Mouse (Mus musculus) kidney, adult 11 months (tissue): ENCODE measurements around the gene Eef1akmt4.

ENCODE experiments used
- DNase-seq: peaks from one replicate; pipeline ENCODE4 v3.0.0; 2022

Gene Eef1akmt4

DNA sequence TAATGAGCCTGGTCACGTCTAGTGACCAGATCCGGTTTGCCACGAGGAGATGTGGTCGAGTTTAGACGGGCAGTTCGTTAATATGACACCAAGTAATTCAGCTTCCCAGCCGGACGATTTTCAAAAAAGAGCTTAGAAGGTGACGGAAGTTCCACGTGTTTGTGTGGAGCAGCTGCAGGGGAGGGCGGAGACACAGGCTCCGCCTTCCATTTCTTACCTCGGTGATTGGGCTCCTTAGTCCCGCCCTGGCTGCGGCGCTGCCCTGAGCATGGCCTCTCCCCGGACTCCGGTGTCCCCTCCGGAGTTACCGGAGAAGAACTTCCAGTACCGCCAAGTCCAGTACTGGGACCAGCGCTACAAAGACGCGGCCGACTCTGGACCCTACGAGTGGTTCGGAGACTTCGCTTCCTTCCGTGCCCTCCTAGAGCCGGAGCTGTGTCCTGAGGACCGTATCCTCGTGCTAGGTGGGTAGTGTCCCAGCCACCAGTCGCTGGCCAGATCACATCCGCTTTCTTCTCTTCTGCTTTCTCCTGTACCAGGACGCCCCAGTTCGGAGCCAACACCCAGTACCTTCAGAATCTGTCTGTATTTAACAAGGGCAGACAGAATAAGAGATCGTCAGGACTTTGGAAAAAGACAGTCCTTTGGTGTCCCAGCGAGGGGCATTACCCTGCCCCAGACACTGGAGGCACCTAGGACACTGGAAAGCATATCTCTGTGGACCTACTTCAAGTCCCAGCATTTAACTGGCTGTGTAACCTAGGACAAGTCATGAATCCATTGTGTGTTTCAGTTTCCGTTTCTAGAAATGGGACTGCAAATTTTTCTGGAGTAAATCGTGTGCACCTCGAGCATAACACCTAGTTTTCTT, at the start of gene Eef1akmt4, which contains the start of the genes Gm49333 and Alg3:
Gene Eef1akmt4 (plus strand): TSS at position 237 of the 871 bp plus-strand sequence.
Gene Gm49333 (plus strand): TSS at position 254 of the 871 bp plus-strand sequence.
Gene Alg3 (minus strand): TSS at position 379 of the 871 bp plus-strand sequence.
- peak; percentile 91 for DNase-seq

DNA sequence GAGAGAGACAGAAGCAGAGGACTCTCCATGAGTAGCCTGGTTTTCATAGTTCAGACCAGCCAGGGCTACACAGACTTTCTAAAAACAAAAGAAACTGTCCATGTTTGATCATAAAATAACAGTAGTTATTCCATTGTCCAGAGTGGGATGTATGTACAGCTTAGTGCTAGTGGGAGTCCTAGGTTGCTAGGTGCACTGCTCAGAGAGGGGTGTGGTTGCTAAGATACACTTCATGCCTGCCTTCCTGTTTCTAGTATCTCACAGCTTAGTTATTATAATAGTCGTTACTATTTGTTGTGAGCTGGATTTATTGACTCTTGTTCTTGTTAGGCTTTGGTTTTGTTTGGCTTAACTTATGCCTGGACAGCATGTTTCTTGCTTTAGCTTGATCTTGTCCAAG, 46.3 kb upstream of the Eef1akmt4 start:
- DNase-seq: no peak

GRCm38 (mm10) chr16:20589366-20589938, 21.9 kb upstream of the Eef1akmt4 start, which contains the start of gene Vwa5b2:
Gene Vwa5b2, plus strand, starts transcription at chr16:20589471.
- no peak for DNase-seq

GRCm38 (mm10) chr16:20589939-20590679, 21.3 kb upstream of the Eef1akmt4 start:
- no peak for DNase-seq

GRCm38 (mm10) chr16:20590680-20591038, 20.7 kb upstream of the Eef1akmt4 start:
- no peak for DNase-seq

- DNase-seq: no peak
Observed at GRCm38 (mm10) chr16:20591076-20591705, 20.2 kb upstream of the Eef1akmt4 start.

- no peak for DNase-seq
Observed at GRCm38 (mm10) chr16:20595060-20595673, 16.2 kb upstream of the Eef1akmt4 start.

GRCm38 (mm10) chr16:20595737-20596136, 15.7 kb upstream of the Eef1akmt4 start:
- no peak for DNase-seq

DNA sequence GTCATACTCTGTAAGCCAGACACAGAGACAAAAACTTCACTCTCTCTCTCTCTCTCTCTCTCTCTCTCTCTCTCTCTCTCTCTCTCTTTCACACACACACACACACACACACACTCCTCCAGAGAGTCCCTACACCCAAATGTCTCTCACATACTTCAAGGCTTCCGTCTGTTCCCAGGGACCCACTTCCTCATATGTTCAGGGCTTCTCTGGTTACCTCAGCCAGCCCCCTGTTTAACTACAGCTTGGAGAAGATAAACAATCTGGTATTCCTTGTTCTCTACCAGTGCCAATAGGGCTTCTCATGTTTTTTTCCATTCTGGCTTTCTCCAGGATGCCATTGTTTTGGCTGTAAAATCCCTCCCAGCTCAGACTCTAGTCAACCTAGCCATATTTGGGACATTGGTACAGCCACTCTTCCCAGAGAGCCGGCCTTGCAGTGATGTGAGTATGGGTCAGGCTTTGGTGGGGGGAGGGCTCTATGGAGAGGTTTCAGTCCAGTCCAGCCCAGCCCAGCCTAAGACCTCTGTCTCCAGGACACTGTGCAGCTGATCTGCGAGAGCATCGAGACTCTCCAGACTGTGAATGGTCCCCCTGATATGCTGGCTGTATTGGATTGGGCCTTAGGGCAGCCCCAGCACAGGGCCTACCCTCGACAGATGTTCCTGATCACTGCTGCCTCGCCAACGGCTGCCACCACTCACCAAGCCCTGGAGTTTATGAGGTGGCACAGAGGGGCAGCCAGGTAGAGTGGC, 14.5 kb upstream of the Eef1akmt4 start:
- no peak for DNase-seq

- no peak for DNase-seq
Observed at GRCm38 (mm10) chr16:20600511-20600910, 10.9 kb upstream of the Eef1akmt4 start.

- DNase-seq: no peak
Observed at GRCm38 (mm10) chr16:20604705-20605104, 6.7 kb upstream of the Eef1akmt4 start.

DNA sequence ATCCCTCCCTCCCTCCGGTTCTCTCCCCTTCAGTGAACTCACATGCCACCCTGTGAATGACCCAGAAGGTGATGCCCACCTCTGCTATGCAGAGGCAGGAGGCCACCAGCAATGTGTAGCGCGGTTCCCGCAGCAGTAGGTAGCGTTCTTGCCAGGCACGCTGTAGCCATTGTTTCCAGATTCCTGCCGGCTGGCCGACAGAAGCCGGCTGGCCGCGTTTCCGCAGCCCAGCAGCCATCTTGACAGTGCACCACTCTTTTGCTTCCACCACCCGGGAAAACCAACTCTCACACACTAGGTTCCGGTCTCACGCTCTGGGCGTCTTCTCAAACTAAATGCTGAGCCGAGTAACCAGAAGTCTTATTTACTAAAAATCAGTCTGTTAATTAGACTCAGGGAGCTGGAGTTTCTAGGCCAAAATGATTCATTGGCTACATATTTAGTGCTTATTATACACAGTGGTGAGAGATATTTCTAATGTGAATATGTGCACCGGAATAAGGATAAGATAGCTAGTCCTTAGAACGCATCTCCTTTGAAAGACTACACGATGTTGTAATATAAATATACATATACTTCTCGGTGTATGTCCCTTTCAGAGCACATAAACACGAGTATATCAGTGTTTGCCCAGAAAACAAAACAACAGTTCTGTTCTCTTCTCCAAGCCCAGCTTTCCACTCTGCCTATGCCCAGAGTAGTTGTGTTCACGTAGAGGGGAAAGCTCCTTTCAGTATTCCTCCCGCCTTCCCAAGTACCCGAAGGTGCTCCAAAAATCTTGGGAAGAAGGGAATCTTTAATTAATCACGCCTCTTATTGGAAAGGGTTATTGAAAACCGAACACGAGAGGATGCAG, 664 bp upstream of the Eef1akmt4 start:
- DNase-seq: peak; percentile 63

DNA sequence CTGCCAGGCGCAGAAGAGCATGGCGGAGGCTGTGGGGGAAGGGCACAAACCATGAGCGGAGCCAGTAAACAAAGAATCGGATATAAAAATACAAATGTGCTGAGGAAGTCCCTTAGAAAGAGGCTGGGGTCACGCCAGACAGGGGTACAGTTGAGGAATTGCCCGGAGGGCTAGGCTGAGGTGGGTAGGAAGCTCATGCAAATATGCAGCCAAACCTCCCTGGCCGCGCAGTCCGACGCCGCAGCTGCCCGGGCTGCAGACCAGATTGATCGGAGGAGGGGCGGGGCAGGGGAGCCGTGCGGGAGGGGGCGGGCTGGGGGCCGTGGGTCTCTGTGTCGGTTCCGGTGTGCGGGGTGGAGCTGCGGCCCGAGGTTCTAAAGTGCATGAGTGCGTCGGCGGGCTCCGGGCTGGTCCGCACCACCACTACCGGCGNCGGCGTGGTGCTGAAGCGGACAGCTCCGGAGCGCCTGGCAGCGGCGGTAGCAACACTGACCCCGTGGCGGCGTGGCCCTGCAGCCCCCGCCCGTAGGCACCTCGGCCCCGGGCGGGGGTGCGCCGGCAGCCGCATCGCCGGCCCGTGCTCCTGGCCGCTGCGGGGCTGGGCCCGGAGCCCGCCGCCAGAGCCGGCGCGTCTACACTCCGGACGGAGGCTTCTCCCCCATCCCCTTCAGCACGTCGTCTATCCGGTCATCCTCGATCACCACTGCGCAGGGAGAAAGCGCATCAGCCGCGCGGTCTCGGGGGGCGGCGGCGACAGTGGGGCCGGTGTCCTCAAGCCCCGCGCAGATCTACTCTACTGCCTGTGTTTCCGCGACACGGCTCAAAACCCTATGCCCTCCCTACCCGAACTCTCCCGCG, 8.4 kb downstream of the Eef1akmt4 start:
- DNase-seq: peak; percentile 8

DNA sequence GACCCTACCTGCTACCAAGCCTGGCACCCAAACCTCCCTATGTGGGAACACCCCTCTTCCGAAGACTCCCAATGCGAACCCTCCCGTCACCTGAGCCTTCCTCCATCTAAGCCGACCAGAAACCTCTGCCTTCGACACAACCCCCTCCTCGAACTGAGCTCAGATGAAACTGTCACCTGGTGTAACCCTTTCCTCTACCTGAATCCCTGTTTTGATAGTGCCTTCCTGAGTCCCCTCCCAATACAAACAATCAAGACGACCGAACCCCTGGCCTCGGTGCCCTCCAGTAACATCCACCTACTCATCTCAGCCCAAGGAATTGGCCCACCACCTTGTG, 9.0 kb downstream of the Eef1akmt4 start:
- DNase-seq: no peak

GRCm38 (mm10) chr16:20620751-20621190, 9.4 kb downstream of the Eef1akmt4 start:
- no peak for DNase-seq

GRCm38 (mm10) chr16:20621191-20621990, 10.0 kb downstream of the Eef1akmt4 start, which contains the start of gene Camk2n2:
Gene Camk2n2, minus strand, starts transcription at chr16:20621287.
- DNase-seq: peak; percentile 66

DNA sequence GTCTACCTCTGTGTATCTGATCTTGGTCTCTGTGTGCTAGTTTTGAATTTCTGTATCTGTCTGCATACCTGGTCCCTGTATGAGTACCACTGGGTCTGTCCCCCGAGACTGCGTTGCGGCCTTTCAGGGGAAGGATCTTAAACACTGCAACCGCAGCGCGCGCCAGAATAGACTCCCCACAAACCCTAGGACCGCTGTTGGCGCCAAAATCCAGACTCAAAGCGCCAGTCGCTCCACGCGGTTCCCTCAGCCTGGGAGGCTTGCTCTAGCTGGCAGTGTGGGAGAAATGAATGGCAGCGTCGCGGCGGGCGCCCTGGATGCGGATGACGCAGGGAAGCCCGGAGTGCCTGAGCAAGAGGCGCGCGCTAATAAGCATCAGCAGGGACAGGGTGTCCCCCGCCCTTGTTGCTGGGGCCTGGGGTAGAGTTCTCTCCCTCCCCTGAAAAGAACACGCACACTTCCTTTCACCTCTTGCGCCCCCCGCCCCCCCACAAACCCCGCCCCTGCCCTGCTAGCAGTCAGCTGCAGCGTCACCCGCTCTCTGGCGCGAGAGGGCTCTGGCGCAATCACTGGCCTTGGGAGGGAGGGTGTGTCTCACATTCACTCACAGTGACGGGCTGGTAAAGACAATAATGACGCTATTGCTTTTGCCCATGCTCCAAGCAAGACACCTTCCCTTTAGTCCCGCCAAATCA, 10.7 kb downstream of the Eef1akmt4 start:
- DNase-seq: peak; percentile 12

GRCm38 (mm10) chr16:20623211-20623610, 11.8 kb downstream of the Eef1akmt4 start:
- no peak for DNase-seq
